25 mouse cellular contexts compared by ENCODE assay signal in genomic region chr6:4362220-4362619, GRCm38 (mm10).
"Had no signal": no experiment of that assay in that cellular context is flagged by ENCODE, and none has a peak within 500 bp of the region (broad histone marks: within the 10 kb centered on the region; RNA-seq: fewer than 3 reads in every experiment).

No protein-coding gene starts in this region.

- H3K4me2 ChIP-seq: heart, embryonic 12.5 days; hindbrain, embryonic 12.5 days; hindbrain, embryonic 14.5 days; intestine, embryonic 15.5 days; limb, embryonic 13.5 days; limb, embryonic 15.5 days; liver, embryonic 12.5 days had no signal

- H3K9me3 ChIP-seq: heart, embryonic 10.5 days; heart, embryonic 12.5 days; hindbrain, embryonic 10.5 days; hindbrain, embryonic 12.5 days; intestine, embryonic 15.5 days; limb, embryonic 13.5 days; limb, embryonic 15.5 days; liver, embryonic 12.5 days had no signal

- H3K27ac ChIP-seq: gastrocnemius, adult 2 months; heart, embryonic 10.5 days; hindbrain, embryonic 10.5 days; hindbrain, embryonic 12.5 days; hindbrain, embryonic 14.5 days; intestine, embryonic 15.5 days; layer of hippocampus, adult 2 months; limb, embryonic 13.5 days; limb, embryonic 15.5 days; liver, embryonic 12.5 days; liver, embryonic 14.5 days had no signal

- DNase-seq: gastrocnemius, adult 2 months; gastrocnemius, postnatal 10 days; gastrocnemius, postnatal 25 days; heart, adult 18-20 months; heart, postnatal 10 days; heart, postnatal 4 days; kidney, adult 11 months; kidney, adult 8-10 months; kidney, postnatal 10 days; kidney, postnatal 25 days; kidney, postnatal 4 days; left cerebral cortex, postnatal 4 days had no signal

- H3K4me1 ChIP-seq: heart, embryonic 10.5 days; heart, embryonic 12.5 days; hindbrain, embryonic 10.5 days; hindbrain, embryonic 12.5 days; intestine, embryonic 15.5 days; limb, embryonic 13.5 days; liver, embryonic 12.5 days had no signal

- H3K9ac ChIP-seq: heart, embryonic 12.5 days; hindbrain, embryonic 12.5 days; hindbrain, embryonic 14.5 days; intestine, embryonic 15.5 days; limb, embryonic 13.5 days; limb, embryonic 15.5 days; liver, embryonic 12.5 days; liver, embryonic 14.5 days had no signal

- ATAC-seq: hindbrain, embryonic 16.5 days; inflammation-experienced regulatory T-cells, adult 6 months; intestine, embryonic 15.5 days; liver, embryonic 12.5 days had no signal

- H3K27me3 ChIP-seq: heart, embryonic 12.5 days; hindbrain, embryonic 12.5 days; intestine, embryonic 15.5 days; limb, embryonic 13.5 days; limb, embryonic 15.5 days; liver, embryonic 12.5 days had no signal

- H3K4me3 ChIP-seq: gastrocnemius, adult 2 months; heart, embryonic 10.5 days; heart, embryonic 12.5 days; hindbrain, embryonic 10.5 days; hindbrain, embryonic 12.5 days; intestine, embryonic 15.5 days; layer of hippocampus, adult 2 months; limb, embryonic 13.5 days; limb, embryonic 15.5 days; liver, embryonic 12.5 days had no signal

- H3K36me3 ChIP-seq: heart, embryonic 10.5 days; heart, embryonic 12.5 days; hindbrain, embryonic 10.5 days; hindbrain, embryonic 12.5 days; intestine, embryonic 15.5 days; limb, embryonic 13.5 days; limb, embryonic 15.5 days; liver, embryonic 12.5 days had no signal
